Mouse (Mus musculus): Measurements from ENCODE around the gene Galntl6.
A peak's percentile ranks its signal among the peaks of the same experiment; 100 is the strongest.
"Not testable (repeated sequence)": the region's sequence is repeated elsewhere in the genome, so short reads cannot be mapped to it uniquely, and the experiment has no call there.

Galntl6 gene

DNA sequence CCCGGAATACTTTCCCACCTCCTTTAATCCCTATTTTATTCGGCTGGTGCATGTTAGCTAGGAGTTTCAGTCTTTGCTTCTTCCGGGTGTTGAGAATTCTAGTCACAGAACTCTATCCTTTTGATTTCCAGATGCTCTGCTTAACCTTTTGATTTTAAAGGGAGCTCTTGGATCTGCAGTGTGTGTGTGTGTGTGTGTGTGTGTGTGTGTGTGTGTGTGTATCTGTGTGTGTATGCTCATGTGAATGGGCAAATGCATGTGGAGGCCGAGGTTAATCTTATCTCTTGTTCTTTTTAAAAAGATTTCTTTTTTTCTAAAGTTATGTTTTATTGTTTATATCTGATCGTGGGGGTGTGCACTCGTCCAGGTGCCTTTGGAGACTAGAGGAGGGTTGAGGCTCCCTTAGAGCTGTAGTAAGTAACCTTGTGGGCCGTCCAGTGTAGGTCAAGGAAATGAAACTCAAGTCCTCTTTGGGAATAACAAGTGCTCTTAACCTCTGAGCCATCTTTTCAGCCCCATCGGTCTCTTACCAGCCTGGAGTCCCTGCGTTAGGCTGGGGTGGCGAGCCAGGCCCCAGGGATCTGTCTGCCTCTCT is 1145.9 kb downstream of the Galntl6 start:
- DNase-seq (ENCODE audit: extremely low spot score): no peak

DNA sequence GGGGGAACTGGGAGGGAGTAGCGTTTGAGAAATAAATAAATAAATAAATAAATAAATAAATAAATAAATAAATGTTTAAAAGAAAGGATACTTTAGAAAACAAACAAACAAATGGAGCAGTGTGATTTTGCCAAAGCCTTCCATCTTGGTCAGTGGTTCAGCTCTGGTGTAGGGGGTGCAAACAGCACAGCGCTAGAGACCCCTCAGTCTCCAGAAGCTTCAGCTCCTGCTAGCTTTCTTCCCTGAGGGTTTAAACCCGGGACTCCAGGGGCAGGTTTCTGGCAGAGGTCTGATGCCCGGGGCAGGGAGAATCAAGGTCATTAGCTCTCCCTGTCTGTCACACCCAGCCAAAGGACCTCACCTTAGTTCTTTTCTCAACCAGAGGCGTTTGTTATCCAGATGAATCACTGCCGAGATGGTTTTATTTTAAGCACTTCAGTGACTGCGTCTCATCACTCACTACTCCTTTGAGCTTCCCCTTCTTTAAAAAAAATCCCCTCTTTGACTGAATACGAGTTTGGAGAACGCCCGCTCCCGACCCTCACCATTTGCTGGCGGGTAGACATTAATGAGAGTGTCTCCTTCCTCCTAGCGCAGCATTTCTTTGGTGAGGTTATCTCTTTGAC is 1146.6 kb downstream of the Galntl6 start:
- DNase-seq (ENCODE audit: extremely low spot score): no peak

DNA sequence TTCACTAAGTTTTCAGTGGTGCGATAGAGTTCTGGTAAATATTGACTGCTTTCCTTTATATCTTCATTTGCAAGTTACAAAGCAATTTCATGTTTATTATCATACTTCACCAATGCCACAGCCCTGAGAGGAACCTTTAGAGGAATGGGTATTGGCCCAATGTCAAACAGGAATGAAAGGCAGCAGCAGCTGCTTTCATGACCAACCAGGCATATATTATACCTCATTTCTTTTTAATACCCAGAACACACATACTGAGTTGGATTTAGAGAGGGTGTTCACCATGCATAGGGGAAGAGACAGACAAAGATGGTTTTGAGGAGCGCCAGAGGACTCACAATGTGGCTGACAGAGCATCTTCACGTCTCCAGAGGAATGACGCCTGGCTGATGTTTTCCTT is 1147.2 kb downstream of the Galntl6 start:
- DNase-seq (ENCODE audit: extremely low spot score): no peak

DNA sequence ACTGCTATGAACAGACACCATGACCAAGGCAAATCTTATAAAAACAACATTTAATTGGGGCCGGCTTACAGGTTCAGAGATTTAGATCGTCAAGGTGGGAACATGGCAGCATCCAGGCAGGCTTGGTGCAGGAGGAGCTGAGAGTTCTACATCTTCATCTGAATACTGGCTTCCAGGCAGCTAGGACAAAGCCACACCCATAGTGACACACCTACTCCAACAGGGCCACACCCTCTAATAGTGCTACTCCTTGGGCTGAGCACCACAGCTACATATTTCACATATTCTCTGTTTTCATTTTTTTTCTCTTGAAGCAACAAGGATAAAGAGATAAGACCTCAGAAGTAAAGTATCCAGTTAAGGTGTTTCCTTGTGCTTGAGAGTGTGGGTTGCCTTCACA is 1149.8 kb downstream of the Galntl6 start:
- not testable (repeated sequence) for DNase-seq (ENCODE audit: extremely low spot score)

DNA sequence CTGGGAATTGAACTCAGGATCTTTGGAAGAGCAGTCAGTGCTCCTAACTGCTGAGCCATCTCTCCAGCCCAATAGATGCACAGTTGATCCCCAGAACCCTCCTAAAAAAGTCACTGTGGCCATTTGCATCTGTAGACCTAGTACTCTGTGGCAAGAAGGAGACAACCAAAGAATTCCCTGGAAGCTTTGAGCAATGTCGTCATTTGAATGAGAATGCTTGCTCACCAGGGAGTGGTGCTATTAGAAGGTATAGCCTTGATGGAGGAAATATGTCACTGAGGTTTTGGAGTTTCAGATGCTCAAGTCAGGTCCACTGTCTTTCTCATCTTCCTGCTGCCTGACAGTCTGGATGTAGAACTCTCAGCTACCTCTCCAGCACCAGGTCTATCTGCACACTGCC is 1151.5 kb downstream of the Galntl6 start:
- no peak for DNase-seq (ENCODE audit: extremely low spot score)

DNA sequence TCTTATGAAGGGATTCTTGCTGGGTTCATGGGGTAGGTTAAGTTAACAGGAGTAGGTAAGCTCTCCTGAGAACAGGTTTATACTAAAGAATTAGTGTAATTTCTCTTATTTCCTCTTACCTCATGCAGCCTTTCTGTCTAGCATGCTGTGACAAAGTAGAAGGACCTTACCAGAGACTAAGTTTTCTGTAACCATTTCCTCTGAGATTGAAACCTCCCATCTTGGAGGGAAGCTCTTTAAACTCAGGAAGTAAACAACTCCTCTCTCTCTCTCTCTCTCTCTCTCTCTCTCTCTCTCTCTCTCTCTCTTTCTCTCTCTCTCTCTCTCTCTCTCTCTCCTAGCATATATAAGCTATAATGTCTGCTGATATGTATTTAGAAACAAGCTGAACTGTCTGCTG is 1153.6 kb downstream of the Galntl6 start:
- no peak for DNase-seq (ENCODE audit: extremely low spot score)

DNA sequence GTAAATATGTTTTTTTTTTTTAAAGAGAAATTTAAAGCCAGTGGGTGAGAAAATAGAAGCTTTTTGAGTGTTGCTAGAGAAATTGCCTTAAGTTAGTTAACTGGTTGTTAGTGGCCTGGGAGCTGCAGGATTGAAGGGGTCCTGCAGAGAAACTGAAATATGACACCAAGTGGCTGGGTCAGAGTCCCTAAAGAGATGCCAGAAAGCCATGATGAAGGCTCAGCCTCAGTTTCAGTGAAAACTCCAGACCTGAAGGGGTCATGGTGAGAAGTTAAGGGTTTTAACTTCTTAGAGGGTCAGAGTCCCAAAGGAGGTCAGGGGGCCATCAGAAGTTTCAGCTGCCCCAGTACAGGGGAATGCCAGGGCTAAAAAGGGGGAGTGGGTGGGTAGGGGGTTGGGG is 1155.0 kb downstream of the Galntl6 start:
- no peak for DNase-seq (ENCODE audit: extremely low spot score)

DNA sequence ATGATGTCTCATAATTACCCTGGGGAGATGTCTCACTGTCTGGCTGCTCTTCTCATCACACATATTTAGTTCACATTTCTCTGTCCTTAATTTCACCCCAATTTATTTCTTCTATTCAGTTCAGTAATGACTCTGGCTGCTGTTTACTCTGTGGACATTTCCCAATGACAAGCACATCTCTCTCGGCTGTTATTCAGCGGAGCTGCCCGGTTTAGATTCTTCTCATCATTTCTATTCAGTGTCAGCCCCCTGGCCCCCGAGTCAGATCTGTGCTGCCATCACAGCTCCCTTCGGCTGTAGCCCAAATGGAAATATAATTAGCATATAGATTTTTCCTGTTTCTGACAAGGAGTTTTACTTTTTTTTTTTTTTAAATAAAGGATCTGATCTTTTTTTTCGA is 1158.4 kb downstream of the Galntl6 start:
- DNase-seq (ENCODE audit: extremely low spot score): no peak

DNA sequence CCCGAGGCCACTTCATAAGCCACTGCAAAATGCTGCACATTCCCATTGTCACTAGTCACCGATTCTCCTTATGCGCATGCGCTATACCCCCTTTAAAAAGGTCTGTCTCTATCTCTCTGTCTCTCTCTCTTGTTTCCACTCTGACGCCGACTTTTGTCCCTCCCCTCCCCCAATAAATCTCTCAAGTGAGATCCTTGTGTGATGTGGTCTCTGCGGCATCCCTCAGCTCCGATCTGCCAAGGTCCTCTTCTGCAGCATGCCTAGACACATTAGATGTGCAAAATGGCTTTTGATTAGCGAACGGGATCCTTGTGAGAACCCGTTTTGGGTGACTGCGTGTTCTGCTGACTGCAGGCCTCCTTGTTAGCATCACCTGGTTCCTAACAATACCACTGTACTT is 1168.8 kb downstream of the Galntl6 start:
- DNase-seq (ENCODE audit: extremely low spot score): no peak

DNA sequence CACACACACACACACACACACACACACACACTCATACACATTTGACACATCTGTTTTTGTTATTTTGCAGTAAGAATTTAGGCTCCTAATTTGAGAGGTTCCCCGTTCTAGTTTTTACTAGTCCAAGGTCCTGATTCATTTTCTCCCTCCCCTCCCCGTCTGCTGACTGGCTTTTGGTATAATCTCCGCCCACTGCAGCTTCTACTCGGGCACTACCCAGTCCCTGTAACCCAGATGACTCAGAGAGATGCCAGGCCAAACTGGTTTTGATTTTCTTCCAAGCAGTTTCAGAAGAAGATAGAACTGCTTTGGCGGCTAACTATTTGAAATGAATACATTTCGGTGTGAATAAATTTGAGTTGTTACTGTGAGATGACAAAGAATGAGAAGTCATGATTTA is 1170.5 kb downstream of the Galntl6 start:
- DNase-seq (ENCODE audit: extremely low spot score): no peak

DNA sequence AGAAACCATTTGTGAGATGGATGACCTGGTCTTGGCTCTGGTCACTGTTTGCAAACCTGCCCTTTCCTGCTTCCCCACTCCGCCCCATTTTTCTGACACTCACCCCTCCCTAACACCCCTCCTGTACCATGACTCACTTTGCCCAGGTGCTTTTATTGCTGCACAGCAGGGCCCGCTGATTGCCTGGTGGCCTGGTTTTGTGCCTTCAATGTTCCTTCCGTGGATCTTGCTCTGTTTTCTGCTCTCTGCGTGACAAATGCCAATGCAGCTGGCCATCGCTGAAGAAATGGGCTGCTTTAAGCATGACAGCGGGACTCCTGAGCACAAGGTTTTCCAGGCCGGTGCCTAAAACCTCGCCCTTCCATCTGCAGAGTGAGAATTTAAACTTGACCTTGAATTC is 1171.1 kb downstream of the Galntl6 start:
- DNase-seq (ENCODE audit: extremely low spot score): no peak

DNA sequence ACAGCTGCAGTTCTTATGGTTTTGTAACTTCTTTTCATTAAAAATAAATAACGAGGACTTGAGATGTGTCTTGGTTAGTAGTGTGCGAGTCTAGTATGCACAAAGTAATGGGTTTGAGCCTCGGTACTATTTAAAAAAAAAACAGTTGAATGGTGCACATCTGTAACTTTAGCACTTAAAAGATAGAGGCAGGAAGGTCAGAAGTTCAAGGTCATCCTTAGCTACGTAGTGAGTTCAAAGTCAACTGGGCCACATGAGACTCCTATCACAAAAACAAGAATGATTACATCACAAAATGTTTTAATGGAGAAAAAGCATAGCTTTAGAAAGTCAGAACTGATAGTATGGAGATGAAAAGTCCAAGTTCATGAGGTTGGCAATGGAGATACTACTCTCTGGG is 1175.2 kb downstream of the Galntl6 start:
- DNase-seq (ENCODE audit: extremely low spot score): no peak

DNA sequence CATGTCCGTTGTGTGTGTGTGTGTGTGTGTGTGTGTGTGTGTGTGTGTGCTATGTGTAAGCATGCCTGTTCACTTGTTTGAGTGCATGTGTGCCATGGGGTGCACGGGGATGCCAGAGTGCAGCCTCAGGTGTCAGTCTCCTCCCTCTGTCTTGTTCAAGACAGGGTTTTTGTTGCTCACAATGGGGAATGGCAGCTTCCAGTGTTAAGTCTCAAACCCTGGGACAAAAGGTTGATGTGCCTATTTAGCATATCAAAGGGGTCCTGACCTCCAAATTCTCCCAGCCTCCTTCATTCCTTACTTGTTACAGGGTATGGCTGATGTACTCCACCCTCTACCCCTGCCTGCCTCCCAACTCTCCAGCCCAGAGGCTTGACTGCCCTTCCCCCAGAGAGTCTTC is 1179.6 kb downstream of the Galntl6 start:
- peak; percentile 34 for DNase-seq (ENCODE audit: extremely low spot score)

DNA sequence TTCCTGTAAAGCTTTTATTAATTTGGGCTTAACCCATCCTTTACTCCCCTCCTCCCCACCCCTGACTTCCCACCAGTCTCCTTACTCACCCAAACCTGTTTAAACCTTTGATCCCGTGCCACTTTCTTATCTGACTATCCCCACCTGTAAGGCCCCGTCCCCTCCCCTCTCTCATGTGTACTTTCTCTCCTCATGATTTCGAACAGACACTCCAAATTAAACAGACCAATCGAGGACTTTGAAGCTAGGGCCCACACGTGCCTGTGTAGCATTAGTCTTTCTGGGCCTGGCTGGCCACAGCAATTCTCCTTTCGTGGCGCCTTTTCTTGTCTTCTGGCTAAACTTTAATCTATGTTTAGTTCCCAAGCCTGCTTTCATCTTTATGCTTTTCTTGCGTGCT is 1180.8 kb downstream of the Galntl6 start:
- no peak for DNase-seq (ENCODE audit: extremely low spot score)

DNA sequence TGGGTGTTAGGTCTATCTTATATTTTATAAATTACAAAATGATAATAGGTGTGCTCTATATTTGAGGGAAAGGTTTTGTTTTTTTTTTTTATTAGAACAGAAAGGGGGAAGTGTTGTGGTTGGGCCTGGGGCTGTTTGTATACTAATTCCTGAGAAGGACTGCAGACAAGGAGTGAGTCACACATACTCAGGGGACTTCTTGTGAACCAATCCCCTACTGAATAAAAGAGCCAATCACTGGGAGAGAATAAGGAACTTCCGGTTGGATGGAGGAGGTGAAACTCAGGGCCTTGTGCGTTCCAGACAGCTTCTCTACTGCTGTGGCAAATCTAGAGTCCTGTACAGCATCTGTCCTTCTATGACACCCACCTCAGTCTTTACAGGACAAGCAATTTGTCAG is 1184.2 kb downstream of the Galntl6 start:
- DNase-seq (ENCODE audit: extremely low spot score): no peak

DNA sequence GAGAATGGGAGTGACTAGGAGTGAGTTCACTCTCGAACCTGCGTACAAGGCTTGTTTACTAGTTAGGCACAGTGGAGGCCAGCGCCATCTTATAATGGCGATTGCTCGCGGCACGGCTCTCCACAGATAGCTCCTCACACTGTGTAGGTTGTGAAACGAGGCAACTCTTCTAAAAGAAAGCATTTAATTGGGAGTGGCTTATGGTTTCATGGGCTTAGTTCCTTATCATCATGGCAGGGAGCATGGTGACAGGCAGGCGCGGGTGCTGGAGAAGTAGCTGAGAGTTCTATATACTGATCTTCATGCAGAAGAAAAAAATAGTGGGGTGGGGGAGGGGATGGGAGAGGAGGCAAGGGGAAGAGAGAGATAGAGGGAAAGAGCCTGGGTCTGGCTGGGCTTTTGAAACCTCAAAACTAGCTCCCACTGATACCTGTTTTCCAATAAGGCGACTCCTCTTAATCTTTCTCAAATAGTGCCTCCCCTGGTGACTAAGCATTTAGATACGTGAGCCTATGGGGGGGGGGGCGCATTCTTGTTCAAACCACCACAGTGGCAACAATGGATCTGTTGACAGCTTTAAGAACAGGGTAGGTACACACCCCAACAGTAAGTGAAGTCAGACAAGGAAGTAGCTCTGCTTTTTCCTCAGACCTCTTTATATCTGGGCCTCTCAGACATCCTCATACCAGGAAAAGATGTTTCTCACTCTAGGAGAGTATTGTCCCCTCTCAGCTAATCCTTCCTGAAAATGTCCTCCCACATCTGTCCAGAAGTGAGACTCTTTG is 1187.4 kb downstream of the Galntl6 start:
- DNase-seq (ENCODE audit: extremely low spot score): no peak

Data from embryo, embryonic 9.5 days (tissue).